Mouse (Mus musculus): Measurements from ENCODE around the gene Kdelr1. TPM values are rescaled to one million over a fixed set of nuclear protein-coding genes. Genes with fewer than 3 reads are reported as not detected.

Gene Kdelr1
- polyA plus RNA-seq, 1 experiment from 2014 or later: 41.2 TPM

DNA sequence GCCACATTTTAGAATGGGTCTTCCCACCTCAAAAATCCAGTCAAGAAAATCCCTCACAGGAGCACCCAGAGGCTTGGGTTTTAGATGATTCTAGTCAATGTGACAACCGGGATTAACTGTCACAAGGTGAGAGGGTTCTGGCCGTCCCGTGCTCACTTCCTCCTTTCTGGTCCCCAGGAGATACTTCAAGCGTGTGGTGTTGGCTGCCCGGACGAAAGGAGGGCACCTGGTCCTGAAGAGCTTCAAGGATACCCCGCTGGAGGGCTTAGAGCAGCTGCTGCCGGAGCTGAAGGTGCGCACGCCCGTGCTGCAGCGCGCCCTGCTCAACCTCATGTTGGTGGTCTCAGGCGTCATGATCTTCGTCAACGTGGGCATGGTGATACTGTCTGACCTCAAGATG, 36.6 kb downstream of the Kdelr1 start:
- Histone ChIP-seq H3K4me3 (no peak overlapping the region), H3K9me3 (replicated peaks) (no peaks in the 10 kb centered on the region), H3K36me3 (peaks cover 39% of the 10 kb centered on the region), H3K27ac (0 out of 2 replicates have a peak overlapping the region, but pooled peaks have one; percentile 23), H3K4me1 (0 out of 2 replicates have a peak, but pooled peaks cover 3% of the 10 kb centered on the region), H3K27me3 (ENCODE audit: low read depth, poor library complexity, severe bottlenecking) (no peaks in the 10 kb centered on the region)
- 93% methylated on average over 16 of the region's 16 CpGs for WGBS
- DNase-seq (ENCODE audit: low spot score): no peak

- Histone ChIP-seq H3K36me3 (peaks cover 31% of the 10 kb centered on the region), H3K27me3 (ENCODE audit: low read depth, poor library complexity, severe bottlenecking) (no peaks in the 10 kb centered on the region), H3K4me3 (no peak overlapping the region), H3K9me3 (replicated peaks) (no peaks in the 10 kb centered on the region), H3K4me1 (peaks cover 42% of the 10 kb centered on the region), H3K27ac (peak overlapping the region; percentile 57; the same call in 1 of the 2 replicates)
- 88% methylated on average over 6 of the region's 6 CpGs for WGBS
- DNase-seq (ENCODE audit: low spot score): no peak
These were observed 41.5 kb downstream of the Kdelr1 start for GRCm38 (mm10) chr7:45914067-45914466.

DNA sequence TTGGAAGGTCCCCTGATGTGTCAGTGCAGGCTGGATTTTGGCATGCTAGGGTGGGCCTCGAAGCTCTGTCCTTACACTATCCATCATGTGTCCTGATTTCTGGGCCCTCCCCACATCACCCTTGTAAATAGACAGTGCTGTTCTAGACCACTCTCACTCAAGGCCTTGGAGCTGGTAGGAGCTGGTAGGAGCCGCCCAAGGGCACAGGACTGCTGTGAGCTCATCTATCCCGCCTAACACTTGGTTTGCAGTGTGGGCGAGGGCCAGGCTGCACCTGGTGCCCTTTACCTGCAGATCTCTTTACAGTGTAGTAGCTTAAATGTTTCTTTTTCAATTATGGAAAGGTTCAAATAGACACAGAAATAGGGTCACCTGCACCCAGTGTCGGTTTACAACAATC, 42.4 kb downstream of the Kdelr1 start:
- Histone ChIP-seq H3K36me3 (peaks cover 21% of the 10 kb centered on the region), H3K27me3 (ENCODE audit: low read depth, poor library complexity, severe bottlenecking) (no peaks in the 10 kb centered on the region), H3K4me3 (no peak overlapping the region), H3K27ac (peak overlapping the region; percentile 57; the same call in 1 of the 2 replicates), H3K4me1 (peaks cover 48% of the 10 kb centered on the region), H3K9me3 (replicated peaks) (no peaks in the 10 kb centered on the region)
- no peak for DNase-seq (ENCODE audit: low spot score)
- 84% methylated on average over 5 of the region's 5 CpGs for WGBS

DNA sequence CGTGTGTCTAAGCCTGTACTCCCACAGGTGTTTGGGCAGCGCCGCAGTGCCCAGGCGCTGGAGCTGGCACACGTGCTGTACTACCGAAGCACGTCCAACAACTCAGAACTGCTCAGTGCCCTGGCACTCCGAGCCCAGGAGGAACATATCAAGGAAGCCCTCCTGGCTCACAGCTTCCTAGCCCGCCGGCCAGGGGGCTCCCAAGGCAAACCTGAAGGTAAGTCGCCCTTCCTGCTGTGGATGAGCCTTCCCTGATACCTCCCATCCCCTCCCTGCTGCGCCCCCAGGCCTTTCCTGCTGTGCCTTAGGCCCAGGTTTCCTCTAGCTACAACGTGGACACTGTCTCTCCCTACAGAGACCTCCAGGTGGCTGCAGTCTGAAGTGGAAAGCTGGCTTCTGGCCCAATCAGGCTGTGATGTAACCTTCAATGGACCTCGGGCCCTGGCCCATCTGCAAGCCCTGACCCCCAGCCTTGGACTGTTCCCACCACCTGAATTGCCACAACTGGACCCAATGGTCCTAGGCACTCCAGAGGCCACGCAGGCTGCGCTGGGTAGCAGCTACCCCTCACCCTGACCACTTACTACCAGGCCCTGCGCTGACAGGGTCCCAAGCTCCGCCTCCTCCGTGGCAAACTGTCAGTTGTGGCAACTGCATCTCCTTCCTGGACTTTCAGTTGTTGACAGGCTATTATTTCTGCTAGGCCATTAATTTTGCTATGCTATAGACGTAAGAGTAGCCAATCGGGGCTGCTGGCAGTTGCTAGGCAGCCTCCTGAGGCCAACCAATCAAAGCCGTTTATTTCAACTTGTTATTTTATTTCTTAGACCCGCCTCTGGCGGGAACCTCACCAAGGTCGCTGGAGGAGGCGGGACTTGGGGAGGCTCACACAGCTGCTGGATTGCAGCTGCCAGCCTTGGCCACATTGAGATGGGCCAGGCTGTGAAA, 43.8 kb downstream of the Kdelr1 start:
- Histone ChIP-seq H3K9me3 (replicated peaks) (no peaks in the 10 kb centered on the region), H3K4me1 (peaks cover 61% of the 10 kb centered on the region), H3K4me3 (peak overlapping the region; percentile 41), H3K27ac (peak overlapping the region; percentile 85), H3K36me3 (peaks cover 8% of the 10 kb centered on the region), H3K27me3 (ENCODE audit: low read depth, poor library complexity, severe bottlenecking) (no peaks in the 10 kb centered on the region)
- WGBS: 37% methylated on average over 26 of the region's 26 CpGs
- DNase-seq (ENCODE audit: low spot score): peak; percentile 76

- peaks cover 67% of the 10 kb centered on the region for H3K4me1 ChIP-seq
- no peaks in the 10 kb centered on the region for H3K27me3 ChIP-seq (ENCODE audit: low read depth, poor library complexity, severe bottlenecking)
- WGBS: 24% methylated on average over 13 of the region's 13 CpGs
- peak overlapping the region; percentile 41 for H3K4me3 ChIP-seq
- peak overlapping the region; percentile 85 for H3K27ac ChIP-seq
- no peaks in the 10 kb centered on the region for H3K9me3 ChIP-seq (replicated peaks)
- DNase-seq (ENCODE audit: low spot score): no peak
- H3K36me3 ChIP-seq: peaks cover 8% of the 10 kb centered on the region
These were observed 44.6 kb downstream of the Kdelr1 start for GRCm38 (mm10) chr7:45917004-45917704.

GRCm38 (mm10) chr7:45917926-45918325, 45.4 kb downstream of the Kdelr1 start:
- Histone ChIP-seq H3K27ac (peak overlapping the region; percentile 85), H3K27me3 (ENCODE audit: low read depth, poor library complexity, severe bottlenecking) (no peaks in the 10 kb centered on the region), H3K9me3 (replicated peaks) (no peaks in the 10 kb centered on the region), H3K4me1 (peaks cover 74% of the 10 kb centered on the region), H3K4me3 (peak overlapping the region; percentile 41), H3K36me3 (peaks cover 8% of the 10 kb centered on the region)
- no peak for DNase-seq (ENCODE audit: low spot score)
- 91% methylated on average over 15 of the region's 15 CpGs for WGBS

DNA sequence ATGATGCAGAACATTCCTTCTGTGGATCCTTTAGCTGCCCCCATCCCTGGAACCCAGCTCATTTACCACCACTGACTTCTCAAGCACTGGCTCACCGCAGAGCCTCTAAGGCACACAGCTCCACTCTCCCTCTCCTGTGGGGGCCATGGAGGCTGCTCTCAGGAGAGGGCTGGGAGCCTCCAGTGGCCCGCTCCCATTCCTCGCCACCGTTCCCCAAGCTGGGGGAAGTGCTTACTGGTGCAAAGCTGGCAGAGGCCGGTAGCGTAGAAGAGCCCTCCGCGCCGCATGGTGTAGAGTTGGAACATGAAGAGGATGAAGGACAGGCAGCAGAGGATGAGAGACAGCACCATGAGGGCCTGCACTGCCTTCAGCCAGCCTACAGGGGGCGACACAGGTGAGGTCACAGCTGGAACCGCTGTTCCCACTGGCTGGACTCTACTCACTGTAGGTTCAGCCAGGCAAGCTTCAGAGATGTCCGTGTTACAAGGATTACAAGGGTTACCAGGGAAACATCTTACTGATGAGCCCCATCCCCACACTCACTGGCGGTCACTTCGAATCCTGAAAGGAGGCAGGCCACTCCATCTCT, 46.6 kb downstream of the Kdelr1 start:
- no peak for DNase-seq (ENCODE audit: low spot score)
- no peaks in the 10 kb centered on the region; the same call in 1 of the 2 replicates for H3K36me3 ChIP-seq
- H3K9me3 ChIP-seq (replicated peaks): no peaks in the 10 kb centered on the region
- WGBS: 71% methylated on average over 14 of the region's 14 CpGs
- H3K4me3 ChIP-seq: no peak overlapping the region
- H3K27me3 ChIP-seq (ENCODE audit: low read depth, poor library complexity, severe bottlenecking): no peaks in the 10 kb centered on the region
- H3K27ac ChIP-seq: peak overlapping the region; percentile 70
- H3K4me1 ChIP-seq: peaks cover 83% of the 10 kb centered on the region

DNA sequence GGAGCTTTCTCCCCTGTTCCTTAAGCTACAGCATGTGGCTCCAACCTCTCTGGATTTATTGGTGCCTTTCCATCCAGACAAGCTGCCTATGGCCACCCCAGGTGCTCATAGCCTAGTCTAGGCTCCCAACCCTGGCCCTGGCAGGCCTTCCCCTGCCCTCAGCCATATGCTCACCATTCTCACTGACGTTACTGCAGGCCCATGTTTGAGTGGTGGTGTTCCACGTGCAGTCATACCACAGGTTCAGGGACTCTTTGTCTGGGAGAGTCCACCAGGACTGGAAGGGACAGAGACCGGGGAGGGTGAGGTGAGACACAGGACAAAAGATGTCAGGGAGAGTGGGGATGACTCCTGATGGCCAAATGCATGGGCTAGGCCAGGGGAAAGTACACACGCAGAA, 47.2 kb downstream of the Kdelr1 start:
- DNase-seq (ENCODE audit: low spot score): no peak
- peak overlapping the region; percentile 36; the same call in 1 of the 2 replicates for H3K4me3 ChIP-seq
- no peaks in the 10 kb centered on the region; the same call in 1 of the 2 replicates for H3K36me3 ChIP-seq
- H3K4me1 ChIP-seq: peaks cover 83% of the 10 kb centered on the region
- H3K9me3 ChIP-seq (replicated peaks): no peaks in the 10 kb centered on the region
- no peaks in the 10 kb centered on the region for H3K27me3 ChIP-seq (ENCODE audit: low read depth, poor library complexity, severe bottlenecking)
- H3K27ac ChIP-seq: peak overlapping the region; percentile 77
- 69% methylated on average over 4 of the region's 4 CpGs for WGBS

DNA sequence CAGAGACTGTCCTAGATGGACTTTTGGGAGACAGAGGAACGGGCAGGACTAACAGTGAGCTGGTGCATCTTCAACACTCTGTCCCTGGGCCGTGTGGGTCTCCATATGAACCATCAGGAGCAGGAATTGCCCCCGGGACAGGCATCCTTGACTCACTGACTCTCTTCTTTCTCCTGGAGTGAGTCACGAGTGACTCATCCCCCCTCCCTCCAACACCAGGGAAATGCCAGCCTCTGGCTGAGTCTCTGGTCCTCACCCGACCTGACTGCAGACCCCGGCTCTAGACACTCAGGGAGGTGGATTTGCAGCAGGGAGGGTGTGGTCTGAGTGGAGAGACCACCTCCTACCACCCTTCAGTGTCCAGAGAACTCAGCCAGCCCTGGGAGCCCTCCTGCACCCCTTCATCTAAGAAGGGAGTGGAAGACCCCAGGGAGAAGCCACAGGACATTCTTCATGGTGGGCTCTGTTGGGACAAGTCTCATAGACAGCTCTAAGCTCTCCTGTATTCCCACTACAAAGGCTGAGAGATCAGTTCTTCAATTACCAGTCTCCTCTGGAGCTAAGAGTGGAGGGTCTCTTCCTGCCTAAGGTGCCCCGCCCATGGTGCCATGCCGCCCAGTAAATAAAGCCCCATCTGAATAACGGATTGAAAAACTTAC, 48.1 kb downstream of the Kdelr1 start:
- H3K27ac ChIP-seq: peak overlapping the region; percentile 77
- peak overlapping the region; percentile 36 for H3K4me3 ChIP-seq

DNA sequence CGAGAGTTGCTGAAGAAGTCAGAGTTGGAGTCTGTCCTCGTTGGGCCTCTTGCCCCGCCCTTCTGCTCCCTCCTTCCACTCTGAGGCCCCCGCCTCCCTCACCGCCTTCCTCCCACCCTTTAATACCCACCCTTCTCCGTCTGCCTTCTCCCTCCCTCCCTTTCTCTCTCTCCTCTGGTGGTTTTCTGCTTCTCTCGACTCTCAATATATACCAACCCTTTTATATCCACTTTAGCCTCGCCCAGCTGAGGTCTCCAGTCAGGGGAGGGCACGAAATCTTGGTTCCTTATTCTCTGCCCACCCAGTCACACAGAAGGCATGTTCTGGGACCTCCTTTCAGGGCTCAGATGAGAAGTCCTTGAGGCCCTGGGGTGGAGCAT, 48.7 kb downstream of the Kdelr1 start, which contains the start of gene Emp3:
Gene Emp3, minus strand, starts transcription at position 163 of the 380 bp plus-strand sequence.
- Histone ChIP-seq H3K27ac (peak within 1 kb of the TSS; percentile 91), H3K4me3 (peak within 1 kb of the TSS; percentile 56), H3K36me3 (no peaks in the 10 kb centered on the region; the same call in 1 of the 2 replicates), H3K27me3 (ENCODE audit: low read depth, poor library complexity, severe bottlenecking) (no peaks in the 10 kb centered on the region), H3K4me1 (peaks cover 73% of the 10 kb centered on the region), H3K9me3 (replicated peaks) (no peaks in the 10 kb centered on the region)
- no peak for DNase-seq (ENCODE audit: low spot score)
- 45% methylated on average over 9 of the region's 9 CpGs for WGBS

More for the DNA sequence above, 48.1 kb downstream of the Kdelr1 start:
- Histone ChIP-seq H3K9me3 (replicated peaks) (no peaks in the 10 kb centered on the region), H3K27me3 (ENCODE audit: low read depth, poor library complexity, severe bottlenecking) (no peaks in the 10 kb centered on the region), H3K4me1 (peaks cover 78% of the 10 kb centered on the region), H3K36me3 (no peaks in the 10 kb centered on the region; the same call in 1 of the 2 replicates)
- DNase-seq (ENCODE audit: low spot score): no peak
- WGBS: 44% methylated on average over 9 of the region's 9 CpGs

- no peak for DNase-seq (ENCODE audit: low spot score)
- Histone ChIP-seq H3K27me3 (ENCODE audit: low read depth, poor library complexity, severe bottlenecking) (peaks cover 4% of the 10 kb centered on the region), H3K4me1 (peaks cover 64% of the 10 kb centered on the region), H3K4me3 (peak overlapping the region; percentile 56; the same call in 1 of the 2 replicates), H3K27ac (peak overlapping the region; percentile 91), H3K9me3 (replicated peaks) (no peaks in the 10 kb centered on the region), H3K36me3 (no peaks in the 10 kb centered on the region; the same call in 1 of the 2 replicates)
- 87% methylated on average over 12 of the region's 12 CpGs for WGBS
These were observed 49.5 kb downstream of the Kdelr1 start for GRCm38 (mm10) chr7:45921950-45922600.

Data from limb, embryonic 10.5 days (tissue).